ENCODE assay signal across 8 mouse cellular contexts in genomic region chr4:129460827-129461182, GRCm38 (mm10). TPM values are rescaled to one million over a fixed set of nuclear protein-coding genes. Genes with fewer than 3 reads are reported as not detected.
DNase-seq lines count a peak whose midpoint lies in the region; ATAC-seq and TF ChIP-seq lines count a peak whose summit lies in the region.

No protein-coding gene starts in this region.

- 0% methylated on average over 4 of the region's 4 CpGs for WGBS in limb, embryonic 14.5 days
- WGBS in stomach, embryonic 15.5 days, result 0% methylated on average over 4 of the region's 4 CpGs

- H3K4me3 ChIP-seq in testis, adult 2 months (ENCODE audit: control insufficient read depth, low read depth, low read length), result peak overlapping the region; percentile 98
- peak overlapping the region; percentile 98 for H3K4me3 ChIP-seq in limb, embryonic 14.5 days (replicated peaks; ENCODE audit: low read length)
- peak overlapping the region; percentile 91 for H3K4me3 ChIP-seq in stomach, embryonic 15.5 days (replicated peaks)

- no peak for TF ChIP-seq POLR2A in testis, adult 2 months (IDR thresholded peaks at IDR 0.05; ENCODE audit: control insufficient read depth, low read depth, low read length)
- TF ChIP-seq POLR2A in limb, embryonic 14.5 days (IDR thresholded peaks at IDR 0.05; ENCODE audit: borderline replicate concordance, extremely low read depth, insufficient read depth, insufficient read length), result no peak

- ATAC-seq in frontal cortex, adult (ENCODE audit: low TSS enrichment), result 0 out of 2 replicates have a peak, but pooled peaks have one; percentile 16
- ATAC-seq in limb, embryonic 14.5 days (ENCODE audit: low FRiP score, low read depth), result peak; percentile 6; the same call in 1 of the 2 replicates
- ATAC-seq in stomach, embryonic 15.5 days (ENCODE audit: insufficient read depth, low FRiP score, low read depth), result no peak

- H3K4me1 ChIP-seq in testis, adult 2 months (ENCODE audit: control insufficient read depth, insufficient read depth, low read length), result peaks cover 13% of the 10 kb centered on the region
- peaks cover 8% of the 10 kb centered on the region for H3K4me1 ChIP-seq in limb, embryonic 14.5 days (ENCODE audit: control insufficient read depth, insufficient read depth, low read length)
- H3K4me1 ChIP-seq in stomach, embryonic 15.5 days, result peaks cover 4% of the 10 kb centered on the region; the same call in 1 of the 2 replicates

- H3K4me2 ChIP-seq in limb, embryonic 14.5 days (replicated peaks; ENCODE audit: low read depth, low read length, severe bottlenecking), result peak overlapping the region; percentile 74
- peak overlapping the region; percentile 74 for H3K4me2 ChIP-seq in stomach, embryonic 15.5 days

- no peaks in the 10 kb centered on the region; the same call in 1 of the 2 replicates for H3K36me3 ChIP-seq in testis, adult 2 months (ENCODE audit: control insufficient read depth, insufficient read depth, low read length)
- peaks cover 22% of the 10 kb centered on the region for H3K36me3 ChIP-seq in limb, embryonic 14.5 days (ENCODE audit: control insufficient read depth, insufficient read depth, low read length)
- peaks cover 9% of the 10 kb centered on the region; the same call in 1 of the 2 replicates for H3K36me3 ChIP-seq in stomach, embryonic 15.5 days

- H3K9ac ChIP-seq in limb, embryonic 14.5 days (ENCODE audit: low read depth, low read length, severe bottlenecking), result peak overlapping the region; percentile 58
- H3K9ac ChIP-seq in stomach, embryonic 15.5 days, result peak overlapping the region; percentile 47; the same call in 1 of the 2 replicates

- TF ChIP-seq CTCF in testis, adult 2 months (IDR thresholded peaks at IDR 0.05; ENCODE audit: control insufficient read depth, insufficient read depth, insufficient replicate concordance, low read depth, low read length), result no peak

- no peak for DNase-seq in frontal cortex, postnatal 25 days (ENCODE audit: low spot score in 2 of 2)
- DNase-seq in testis, postnatal 10 days (ENCODE audit: low spot score), result no peak
- peak; percentile 7 for DNase-seq in limb, embryonic 14.5 days (ENCODE audit: low spot score)
- no peak for DNase-seq in urinary bladder, adult 2 months (ENCODE audit: low spot score)
- DNase-seq in gastrocnemius, postnatal 4 days (ENCODE audit: low spot score in 2 of 2), result no peak

- no peaks in the 10 kb centered on the region for H3K9me3 ChIP-seq in limb, embryonic 14.5 days (ENCODE audit: control insufficient read depth, low read length)
- H3K9me3 ChIP-seq in stomach, embryonic 15.5 days, result no peaks in the 10 kb centered on the region

- H3K27me3 ChIP-seq in testis, adult 2 months (ENCODE audit: control insufficient read depth, insufficient read depth, low read length), result no peaks in the 10 kb centered on the region
- no peaks in the 10 kb centered on the region for H3K27me3 ChIP-seq in limb, embryonic 14.5 days (ENCODE audit: control insufficient read depth, insufficient read depth, low read length)
- no peaks in the 10 kb centered on the region for H3K27me3 ChIP-seq in stomach, embryonic 15.5 days (replicated peaks)

- peak overlapping the region; percentile 86 for H3K27ac ChIP-seq in testis, adult 2 months (ENCODE audit: control insufficient read depth, insufficient read depth, low read depth, low read length)
- peak overlapping the region; percentile 85 for H3K27ac ChIP-seq in limb, embryonic 14.5 days (replicated peaks; ENCODE audit: low read depth, low read length)
- H3K27ac ChIP-seq in stomach, embryonic 15.5 days, result peak overlapping the region; percentile 91

RNA-seq across cellular contexts. Expression of gene Bsdc1, which starts 0.6 kb away (rescaled TPM):
- 35.5 and 38.2 TPM in 2 replicates for polyA plus RNA-seq in testis, adult 2 months (2012; rRNA removed)
- polyA plus RNA-seq in limb, embryonic 14.5 days (2012; rRNA removed), result 24.6 and 28.9 TPM in 2 replicates
- 27.6 and 29.9 TPM in 2 replicates for polyA plus RNA-seq in limb, embryonic 14.5 days (2014; fragmentation: Nextera tagmentation; extraction: Ambion mirVana)
- 24.4 and 27.0 TPM in 2 replicates for polyA plus RNA-seq in stomach, embryonic 15.5 days (2015; fragmentation: Nextera tagmentation; extraction: Ambion mirVana)
- 15.0 and 27.5 TPM in 2 replicates for polyA plus RNA-seq in urinary bladder, adult 2 months (2012; rRNA removed)
- 10 to 100 TPM; 32.2 to 35.2 TPM for total RNA-seq in gastrocnemius, postnatal 4 days (2021)

RNA-seq across cellular contexts. Expression of gene Zbtb8b, which starts 20.2 kb away (rescaled TPM):
- 1.0 and 1.3 TPM in 2 replicates for polyA plus RNA-seq in testis, adult 2 months (2012; rRNA removed)
- 0.87 and 1.0 TPM in 2 replicates for polyA plus RNA-seq in limb, embryonic 14.5 days (2012; rRNA removed)
- polyA plus RNA-seq in limb, embryonic 14.5 days (2014; fragmentation: Nextera tagmentation; extraction: Ambion mirVana), result 1.3 and 2.0 TPM in 2 replicates
- 1.5 and 1.7 TPM in 2 replicates for polyA plus RNA-seq in stomach, embryonic 15.5 days (2015; fragmentation: Nextera tagmentation; extraction: Ambion mirVana)
- 1.8 and 3.0 TPM in 2 replicates for polyA plus RNA-seq in urinary bladder, adult 2 months (2012; rRNA removed)
- total RNA-seq in gastrocnemius, postnatal 4 days (2021), result not detected

RNA-seq across cellular contexts. Expression of gene Tssk3, which starts 30.0 kb away (rescaled TPM):
- polyA plus RNA-seq in testis, adult 2 months (2012; rRNA removed), result 252 and 267 TPM in 2 replicates
- polyA plus RNA-seq in limb, embryonic 14.5 days (2012; rRNA removed), result not detected in 2 replicates
- polyA plus RNA-seq in limb, embryonic 14.5 days (2014; fragmentation: Nextera tagmentation; extraction: Ambion mirVana), result not detected in 2 replicates
- not detected in 2 replicates for polyA plus RNA-seq in stomach, embryonic 15.5 days (2015; fragmentation: Nextera tagmentation; extraction: Ambion mirVana)
- polyA plus RNA-seq in urinary bladder, adult 2 months (2012; rRNA removed), result 0.15 TPM in 1 of 2 replicates, not detected in the other
- total RNA-seq in gastrocnemius, postnatal 4 days (2021), result not detected

RNA-seq across cellular contexts. Expression of gene Fam229a, which starts 30.2 kb away (rescaled TPM):
- polyA plus RNA-seq in testis, adult 2 months (2012; rRNA removed), result 945 and 1,232 TPM in 2 replicates
- 0.15 TPM in 1 of 2 replicates, not detected in the other for polyA plus RNA-seq in limb, embryonic 14.5 days (2012; rRNA removed)
- not detected in 2 replicates for polyA plus RNA-seq in limb, embryonic 14.5 days (2014; fragmentation: Nextera tagmentation; extraction: Ambion mirVana)
- polyA plus RNA-seq in stomach, embryonic 15.5 days (2015; fragmentation: Nextera tagmentation; extraction: Ambion mirVana), result 0.26 TPM in 1 of 2 replicates, not detected in the other
- 0.73 and 0.94 TPM in 2 replicates for polyA plus RNA-seq in urinary bladder, adult 2 months (2012; rRNA removed)
- total RNA-seq in gastrocnemius, postnatal 4 days (2021), result not detected

RNA-seq across cellular contexts. Expression of gene Marcksl1, which starts 52.6 kb away (rescaled TPM):
- polyA plus RNA-seq in testis, adult 2 months (2012; rRNA removed), result 55.6 and 69.9 TPM in 2 replicates
- polyA plus RNA-seq in limb, embryonic 14.5 days (2012; rRNA removed), result 563 and 613 TPM in 2 replicates
- 648 and 776 TPM in 2 replicates for polyA plus RNA-seq in limb, embryonic 14.5 days (2014; fragmentation: Nextera tagmentation; extraction: Ambion mirVana)
- polyA plus RNA-seq in stomach, embryonic 15.5 days (2015; fragmentation: Nextera tagmentation; extraction: Ambion mirVana), result 490 and 533 TPM in 2 replicates
- polyA plus RNA-seq in urinary bladder, adult 2 months (2012; rRNA removed), result 151 and 161 TPM in 2 replicates
- 10 to 100 TPM; 63.2 to 63.9 TPM for total RNA-seq in gastrocnemius, postnatal 4 days (2021)

Comparison
In these comparisons a context has a peak if more than half of its experiments do, and no peak if none do; other contexts are left out.
1. RNA of gene Tssk3, which starts 30.0 kb away (polyA plus RNA-seq): 252 to 267 TPM in testis, adult 2 months; 0.15 TPM in urinary bladder, adult 2 months, not detected in limb, embryonic 14.5 days and not detected in stomach, embryonic 15.5 days; every median in the first group is over 100 times any median in the second.
2. Peak in every context shown above with its lines, with median percentiles within 50 percentile points of each other: H3K27ac ChIP-seq and H3K4me3 ChIP-seq.